Mouse (Mus musculus): ENCODE measurements around the gene Sgcb. TPM values are rescaled to one million over a fixed set of nuclear protein-coding genes. Genes with fewer than 3 reads are reported as not detected.

The Sgcb gene
- polyA plus RNA-seq, 1 experiment from 2014 or later, result 14.3 TPM

- 66% methylated on average over 4 of the region's 4 CpGs for WGBS
- H3K36me3 ChIP-seq (ENCODE audit: insufficient read depth, low read length), result no peaks in the 10 kb centered on the region
- no peak overlapping the region for H3K4me2 ChIP-seq (ENCODE audit: low read length)
- no peak for DNase-seq (ENCODE audit: low spot score)
- H3K9me3 ChIP-seq (replicated peaks; ENCODE audit: low read length), result no peaks in the 10 kb centered on the region
- H3K4me3 ChIP-seq (replicated peaks; ENCODE audit: low read depth, low read length), result no peak overlapping the region
- TF ChIP-seq CTCF (IDR thresholded peaks at IDR 0.05; ENCODE audit: low read depth), result no peak
- no peak for ATAC-seq (replicated peaks; ENCODE audit: low FRiP score, low read depth)
- H3K9ac ChIP-seq (ENCODE audit: low read depth, low read length), result no peak overlapping the region
- no peak overlapping the region for H3K27ac ChIP-seq
- no peaks in the 10 kb centered on the region for H3K4me1 ChIP-seq (replicated peaks; ENCODE audit: insufficient read depth, low read length)
- no peaks in the 10 kb centered on the region for H3K27me3 ChIP-seq (ENCODE audit: insufficient read depth, low read length)
Measured at GRCm38 (mm10) chr5:73627559-73627958, 20.0 kb downstream of the Sgcb start.

DNA sequence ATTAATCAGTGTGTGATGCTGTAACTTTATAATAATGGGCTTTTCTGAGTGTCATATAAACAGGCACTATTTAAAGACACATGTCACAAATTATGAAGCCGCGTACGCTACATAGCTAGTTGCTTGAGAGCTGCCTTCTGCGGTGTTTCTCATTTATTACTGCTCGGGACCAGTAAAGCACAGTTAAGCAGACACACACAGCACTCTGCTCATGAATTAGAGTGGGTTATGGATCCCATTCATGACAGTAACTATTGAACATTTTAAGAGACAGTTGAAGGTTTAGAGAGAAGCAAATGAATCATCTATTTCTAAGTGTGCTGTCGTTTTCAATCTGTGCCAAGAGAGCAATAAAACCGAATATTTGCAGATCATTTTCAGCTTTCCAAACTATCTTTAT is 20.7 kb downstream of the Sgcb start:
- no peaks in the 10 kb centered on the region for H3K4me1 ChIP-seq (replicated peaks; ENCODE audit: insufficient read depth, low read length)
- H3K4me2 ChIP-seq (ENCODE audit: low read length), result no peak overlapping the region
- ATAC-seq (replicated peaks; ENCODE audit: low FRiP score, low read depth), result no peak
- DNase-seq (ENCODE audit: low spot score), result no peak
- H3K9ac ChIP-seq (ENCODE audit: low read depth, low read length), result no peak overlapping the region
- H3K36me3 ChIP-seq (ENCODE audit: insufficient read depth, low read length), result no peaks in the 10 kb centered on the region
- 87% methylated on average over 7 of the region's 7 CpGs for WGBS
- H3K4me3 ChIP-seq (replicated peaks; ENCODE audit: low read depth, low read length), result no peak overlapping the region
- no peak for TF ChIP-seq CTCF (IDR thresholded peaks at IDR 0.05; ENCODE audit: low read depth)
- H3K9me3 ChIP-seq (replicated peaks; ENCODE audit: low read length), result no peaks in the 10 kb centered on the region
- no peaks in the 10 kb centered on the region for H3K27me3 ChIP-seq (ENCODE audit: insufficient read depth, low read length)
- no peak overlapping the region for H3K27ac ChIP-seq

GRCm38 (mm10) chr5:73625505-73625904 is 22.1 kb downstream of the Sgcb start:
- Histone ChIP-seq H3K27me3 (ENCODE audit: insufficient read depth, low read length) (no peaks in the 10 kb centered on the region), H3K36me3 (ENCODE audit: insufficient read depth, low read length) (no peaks in the 10 kb centered on the region), H3K4me3 (replicated peaks; ENCODE audit: low read depth, low read length) (no peak overlapping the region), H3K4me2 (ENCODE audit: low read length) (no peak overlapping the region), H3K4me1 (replicated peaks; ENCODE audit: insufficient read depth, low read length) (no peaks in the 10 kb centered on the region), H3K9me3 (replicated peaks; ENCODE audit: low read length) (no peaks in the 10 kb centered on the region), H3K9ac (ENCODE audit: low read depth, low read length) (no peak overlapping the region), H3K27ac (no peak overlapping the region)
- no peak for TF ChIP-seq CTCF (IDR thresholded peaks at IDR 0.05; ENCODE audit: low read depth)
- no peak for DNase-seq (ENCODE audit: low spot score)
- ATAC-seq (replicated peaks; ENCODE audit: low FRiP score, low read depth), result no peak
- WGBS, result 71% methylated on average over 1 of the region's 1 CpGs

- DNase-seq (ENCODE audit: low spot score) (no peak), ATAC-seq (replicated peaks; ENCODE audit: low FRiP score, low read depth) (no peak)
- no peaks in the 10 kb centered on the region for H3K9me3 ChIP-seq (replicated peaks; ENCODE audit: low read length)
- WGBS, result 89% methylated on average over 1 of the region's 1 CpGs
- no peak overlapping the region for H3K4me3 ChIP-seq (replicated peaks; ENCODE audit: low read depth, low read length)
- no peak overlapping the region for H3K9ac ChIP-seq (ENCODE audit: low read depth, low read length)
- no peak overlapping the region for H3K4me2 ChIP-seq (ENCODE audit: low read length)
- H3K36me3 ChIP-seq (ENCODE audit: insufficient read depth, low read length), result no peaks in the 10 kb centered on the region
- no peak overlapping the region for H3K27ac ChIP-seq
- H3K27me3 ChIP-seq (ENCODE audit: insufficient read depth, low read length), result no peaks in the 10 kb centered on the region
- H3K4me1 ChIP-seq (replicated peaks; ENCODE audit: insufficient read depth, low read length), result no peaks in the 10 kb centered on the region
- TF ChIP-seq CTCF (IDR thresholded peaks at IDR 0.05; ENCODE audit: low read depth), result no peak
Measured at GRCm38 (mm10) chr5:73618969-73619368, 28.6 kb downstream of the Sgcb start.

- no peak overlapping the region for H3K9ac ChIP-seq (ENCODE audit: low read depth, low read length)
- no peak overlapping the region for H3K4me3 ChIP-seq (replicated peaks; ENCODE audit: low read depth, low read length)
- H3K27me3 ChIP-seq (ENCODE audit: insufficient read depth, low read length), result no peaks in the 10 kb centered on the region
- WGBS, result 56% methylated on average over 7 of the region's 7 CpGs
- H3K27ac ChIP-seq, result no peak overlapping the region
- no peak for ATAC-seq (replicated peaks; ENCODE audit: low FRiP score, low read depth)
- no peaks in the 10 kb centered on the region for H3K4me1 ChIP-seq (replicated peaks; ENCODE audit: insufficient read depth, low read length)
- DNase-seq (ENCODE audit: low spot score), result peak; percentile 18
- H3K4me2 ChIP-seq (ENCODE audit: low read length), result no peak overlapping the region
- no peaks in the 10 kb centered on the region for H3K36me3 ChIP-seq (ENCODE audit: insufficient read depth, low read length)
- H3K9me3 ChIP-seq (replicated peaks; ENCODE audit: low read length), result no peaks in the 10 kb centered on the region
- TF ChIP-seq CTCF (IDR thresholded peaks at IDR 0.05; ENCODE audit: low read depth), result no peak
Measured at GRCm38 (mm10) chr5:73615211-73615610, 32.4 kb downstream of the Sgcb start.

- Histone ChIP-seq H3K9ac (ENCODE audit: low read depth, low read length) (no peak overlapping the region), H3K36me3 (ENCODE audit: insufficient read depth, low read length) (no peaks in the 10 kb centered on the region), H3K4me1 (replicated peaks; ENCODE audit: insufficient read depth, low read length) (no peaks in the 10 kb centered on the region), H3K4me3 (replicated peaks; ENCODE audit: low read depth, low read length) (no peak overlapping the region), H3K9me3 (replicated peaks; ENCODE audit: low read length) (no peaks in the 10 kb centered on the region), H3K27ac (no peak overlapping the region), H3K27me3 (ENCODE audit: insufficient read depth, low read length) (no peaks in the 10 kb centered on the region), H3K4me2 (ENCODE audit: low read length) (no peak overlapping the region)
- 80% methylated on average over 8 of the region's 8 CpGs for WGBS
- no peak for TF ChIP-seq CTCF (IDR thresholded peaks at IDR 0.05; ENCODE audit: low read depth)
- no peak for ATAC-seq (replicated peaks; ENCODE audit: low FRiP score, low read depth)
- DNase-seq (ENCODE audit: low spot score), result no peak
Measured at GRCm38 (mm10) chr5:73613296-73613695, 34.3 kb downstream of the Sgcb start.

GRCm38 (mm10) chr5:73611071-73611470 is 36.5 kb downstream of the Sgcb start:
- no peaks in the 10 kb centered on the region for H3K9me3 ChIP-seq (replicated peaks; ENCODE audit: low read length)
- 95% methylated on average over 4 of the region's 4 CpGs for WGBS
- H3K9ac ChIP-seq (ENCODE audit: low read depth, low read length), result no peak overlapping the region
- TF ChIP-seq CTCF (IDR thresholded peaks at IDR 0.05; ENCODE audit: low read depth), result no peak
- no peak overlapping the region for H3K27ac ChIP-seq
- ATAC-seq (replicated peaks; ENCODE audit: low FRiP score, low read depth) (no peak), DNase-seq (ENCODE audit: low spot score) (no peak)
- no peak overlapping the region for H3K4me3 ChIP-seq (replicated peaks; ENCODE audit: low read depth, low read length)
- H3K36me3 ChIP-seq (ENCODE audit: insufficient read depth, low read length), result no peaks in the 10 kb centered on the region
- no peaks in the 10 kb centered on the region for H3K27me3 ChIP-seq (ENCODE audit: insufficient read depth, low read length)
- no peaks in the 10 kb centered on the region for H3K4me1 ChIP-seq (replicated peaks; ENCODE audit: insufficient read depth, low read length)
- H3K4me2 ChIP-seq (ENCODE audit: low read length), result no peak overlapping the region

Measured in kidney, postnatal 0 days (tissue).